Mouse (Mus musculus): ENCODE data around the gene Scn5a.

DNA sequence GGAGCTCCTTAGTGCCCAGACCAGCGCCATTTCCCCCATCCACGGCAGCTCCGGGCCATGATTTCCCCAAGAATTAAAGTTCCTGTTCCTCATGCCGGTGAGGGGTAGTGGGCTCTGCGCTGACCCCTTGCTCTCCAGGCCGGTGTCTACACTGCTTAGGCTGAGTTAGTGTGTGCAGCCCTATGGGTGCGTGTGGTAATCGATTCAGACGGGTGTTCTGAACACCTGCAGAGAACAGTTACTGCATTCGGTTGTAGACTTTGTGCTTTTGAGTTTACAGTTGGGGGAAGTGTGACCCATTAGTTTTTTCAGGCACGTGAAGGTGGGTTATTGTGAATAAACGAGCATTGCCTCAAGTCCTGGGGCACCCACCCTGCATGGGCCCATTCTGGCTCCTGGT is 140.8 kb downstream of the Scn5a start:
- TF ChIP-seq CTCF (IDR thresholded peaks at IDR 0.05 in 2 of 3, conservative IDR thresholded peaks at IDR 0.05 in 1 of 3; ENCODE audit: control insufficient read depth in 1 of 3, insufficient read depth in 1 of 3, low read depth in 2 of 3, low read length in 3 of 3, poor library complexity in 1 of 3, severe bottlenecking in 1 of 3) (no peak), POLR2AphosphoS5 (IDR thresholded peaks at IDR 0.05; ENCODE audit: borderline replicate concordance, low read depth, low read length) (no peak), MYC (IDR thresholded peaks at IDR 0.05; ENCODE audit: low read depth, low read length) (no peak), NRF1 (IDR thresholded peaks at IDR 0.05; ENCODE audit: insufficient read depth, low read depth, low read length, poor library complexity, severe bottlenecking) (no peak), MXI1 (IDR thresholded peaks at IDR 0.05; ENCODE audit: low read depth, low read length) (no peak)
